Mouse (Mus musculus): ENCODE measurements around the gene Gm28048. TPM values are rescaled to one million over a fixed set of nuclear protein-coding genes. Genes with fewer than 3 reads are reported as not detected.
A peak's percentile ranks its signal among the peaks of the same experiment; 100 is the strongest.

Gm28048 gene
- total RNA-seq, 2 experiments from 2014 or later, result 14.2 to 25.6 TPM

GRCm38 (mm10) chr11:22991218-22991835 lies 9.4 kb upstream of the Gm28048 start:
- no peak for ATAC-seq (replicated peaks; ENCODE audit: low FRiP score, poor library complexity, severe bottlenecking)

GRCm38 (mm10) chr11:22990393-22991126 lies 8.7 kb upstream of the Gm28048 start, which contains the start of gene Cct4:
Gene Cct4, plus strand, starts transcription at chr11:22990519.
- ATAC-seq (replicated peaks; ENCODE audit: low FRiP score, poor library complexity, severe bottlenecking), result peak; percentile 94

DNA sequence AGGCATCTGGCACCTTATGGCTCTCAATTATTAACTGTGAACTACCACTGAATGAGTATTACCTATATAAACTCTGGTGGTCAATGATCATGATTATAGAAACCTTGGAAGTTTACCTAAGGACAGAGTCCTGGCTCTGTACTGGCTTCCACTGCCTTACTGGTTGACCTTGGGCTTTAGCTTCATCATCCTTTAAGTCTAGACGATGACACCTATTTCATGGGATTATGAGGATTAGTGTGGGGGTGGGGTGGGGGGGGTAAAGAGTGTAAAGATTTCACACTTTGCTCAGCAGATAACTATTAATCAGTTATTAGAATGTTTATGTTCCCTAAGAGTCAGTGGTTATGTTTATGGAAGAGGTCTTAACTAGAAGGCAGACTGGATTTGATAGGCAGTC lies 7.9 kb upstream of the Gm28048 start:
- no peak for ATAC-seq (replicated peaks; ENCODE audit: low FRiP score, poor library complexity, severe bottlenecking)

GRCm38 (mm10) chr11:22987357-22987756 lies 5.5 kb upstream of the Gm28048 start:
- ATAC-seq (replicated peaks; ENCODE audit: low FRiP score, poor library complexity, severe bottlenecking), result peak; percentile 51

- no peak for ATAC-seq (replicated peaks; ENCODE audit: low FRiP score, poor library complexity, severe bottlenecking)
Observed at GRCm38 (mm10) chr11:22985510-22985909, 3.6 kb upstream of the Gm28048 start.

DNA sequence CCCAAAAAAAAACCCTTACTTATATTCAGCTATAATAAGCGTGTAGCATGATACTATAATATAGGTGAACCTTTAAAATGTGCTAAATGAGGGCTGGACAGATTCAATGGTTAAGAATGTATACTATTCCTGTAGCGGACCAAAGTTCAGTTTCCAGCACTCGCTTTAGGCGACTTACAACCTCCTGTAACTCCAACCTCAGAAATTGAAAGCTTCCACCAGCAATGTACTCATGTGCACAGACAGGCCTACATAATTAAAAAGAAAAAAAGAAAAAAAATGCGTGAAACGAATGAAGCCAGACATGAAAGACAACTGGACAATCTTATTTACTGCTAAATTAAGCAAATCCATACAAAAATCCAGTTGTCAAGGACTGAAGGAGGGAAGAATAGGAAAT lies 956 bp upstream of the Gm28048 start:
- ATAC-seq (replicated peaks; ENCODE audit: low FRiP score, poor library complexity, severe bottlenecking), result no peak

DNA sequence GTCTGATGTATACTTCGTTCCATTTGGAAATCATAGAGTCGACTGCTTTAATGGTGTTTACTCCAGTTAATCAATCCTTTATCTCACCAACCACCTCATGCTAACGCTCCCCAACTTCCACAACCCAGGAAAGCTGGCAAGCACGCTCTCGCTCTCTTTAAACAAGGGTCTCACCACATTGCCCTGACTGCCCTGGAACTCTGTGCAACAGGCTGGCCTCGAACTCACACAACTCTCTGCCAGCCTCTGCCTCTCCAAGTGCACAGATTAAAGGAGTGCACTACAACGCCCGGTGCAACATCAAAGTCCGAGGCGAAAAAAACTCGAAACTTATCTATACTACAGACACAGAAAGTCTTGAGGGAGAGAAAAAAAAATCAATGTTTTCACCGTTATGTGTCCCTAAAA lies 343 bp downstream of the Gm28048 start:
- peak; percentile 44 for ATAC-seq (replicated peaks; ENCODE audit: low FRiP score, poor library complexity, severe bottlenecking)

DNA sequence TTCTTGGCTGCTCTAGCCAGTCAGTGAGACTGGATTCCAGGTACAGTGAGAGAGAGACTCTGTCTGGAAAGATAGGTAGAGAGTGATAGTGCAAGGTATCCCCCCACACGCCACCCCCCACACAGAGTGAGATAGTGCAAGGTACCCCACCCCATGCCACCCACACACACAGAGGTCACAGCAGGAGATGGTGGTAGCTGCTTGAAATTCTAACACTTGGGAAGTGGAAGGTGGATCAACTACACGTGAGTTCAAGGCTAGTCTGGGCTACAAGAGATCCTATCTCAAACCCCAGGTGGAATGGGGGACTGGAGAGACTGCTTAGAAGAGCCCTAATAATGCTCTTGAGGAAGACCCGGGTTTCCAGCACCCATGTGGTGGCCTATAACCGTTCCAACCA lies 849 bp downstream of the Gm28048 start:
- no peak for ATAC-seq (replicated peaks; ENCODE audit: low FRiP score, poor library complexity, severe bottlenecking)

DNA sequence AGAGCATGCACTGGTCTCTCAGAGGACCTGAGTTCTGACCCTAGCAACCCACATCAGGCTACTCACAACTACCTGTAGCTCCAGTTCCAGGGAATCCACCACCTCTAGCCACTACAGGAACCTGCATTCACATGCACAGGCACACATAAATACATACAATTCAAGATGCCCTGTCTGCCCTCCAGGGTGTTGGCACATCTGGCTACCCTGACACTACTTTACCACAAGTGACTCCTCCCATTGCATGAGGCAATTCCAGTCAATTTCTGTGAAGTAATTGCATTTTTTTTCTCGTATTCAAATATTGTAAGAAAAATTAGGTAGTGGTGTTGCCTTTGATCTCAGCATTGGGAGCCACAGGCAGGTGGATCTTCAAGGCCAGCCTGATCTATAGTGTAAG lies 2.7 kb downstream of the Gm28048 start:
- no peak for ATAC-seq (replicated peaks; ENCODE audit: low FRiP score, poor library complexity, severe bottlenecking)

DNA sequence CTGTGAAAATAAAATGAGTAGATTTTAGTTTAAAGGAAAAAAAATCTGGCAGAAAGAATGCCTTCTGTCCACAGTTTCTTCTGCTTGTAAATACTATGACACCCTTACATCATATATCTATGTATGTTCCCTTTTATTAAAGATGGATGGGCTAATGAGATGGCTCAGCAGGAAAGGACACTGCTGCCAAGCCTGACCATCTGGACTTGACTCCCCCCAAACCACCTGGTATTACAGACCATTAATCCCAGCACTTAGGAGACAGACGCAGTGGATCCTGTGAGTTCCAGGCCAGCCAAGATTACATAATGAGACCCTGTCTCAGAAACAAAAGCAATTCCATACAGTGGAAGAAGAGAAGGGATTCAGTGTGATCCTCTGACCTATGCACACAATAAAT lies 3.2 kb downstream of the Gm28048 start:
- no peak for ATAC-seq (replicated peaks; ENCODE audit: low FRiP score, poor library complexity, severe bottlenecking)

DNA sequence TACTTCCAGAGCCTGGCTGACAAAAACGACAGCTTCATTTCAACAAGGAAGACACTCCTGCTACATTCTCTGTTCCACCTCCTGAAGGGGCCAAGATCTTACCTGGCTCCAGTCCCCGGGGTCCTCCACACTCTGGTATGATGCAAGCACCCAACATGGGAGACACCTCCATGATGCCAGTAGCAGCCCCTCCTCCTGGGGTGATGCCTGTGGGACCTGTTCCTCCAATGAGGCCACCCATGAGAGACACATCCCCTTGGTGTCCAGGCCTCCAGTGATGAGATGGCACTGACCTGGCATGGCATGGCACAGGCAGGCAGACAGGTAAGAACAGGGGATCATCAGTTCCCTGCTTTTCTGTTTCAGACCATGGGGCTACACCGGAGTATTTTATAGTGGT lies 3.7 kb downstream of the Gm28048 start:
- ATAC-seq (replicated peaks; ENCODE audit: low FRiP score, poor library complexity, severe bottlenecking), result no peak

GRCm38 (mm10) chr11:22973599-22973998 lies 8.3 kb downstream of the Gm28048 start:
- ATAC-seq (replicated peaks; ENCODE audit: low FRiP score, poor library complexity, severe bottlenecking), result peak; percentile 27; the same call in 1 of the 2 replicates

GRCm38 (mm10) chr11:22972746-22973526 lies 9.0 kb downstream of the Gm28048 start:
- peak; percentile 75 for ATAC-seq (replicated peaks; ENCODE audit: low FRiP score, poor library complexity, severe bottlenecking)

GRCm38 (mm10) chr11:22971835-22972709 lies 9.8 kb downstream of the Gm28048 start, which contains the start of gene Zrsr1:
Gene Zrsr1, plus strand, starts transcription at chr11:22972005.
- ATAC-seq (replicated peaks; ENCODE audit: low FRiP score, poor library complexity, severe bottlenecking), result peak; percentile 76

DNA sequence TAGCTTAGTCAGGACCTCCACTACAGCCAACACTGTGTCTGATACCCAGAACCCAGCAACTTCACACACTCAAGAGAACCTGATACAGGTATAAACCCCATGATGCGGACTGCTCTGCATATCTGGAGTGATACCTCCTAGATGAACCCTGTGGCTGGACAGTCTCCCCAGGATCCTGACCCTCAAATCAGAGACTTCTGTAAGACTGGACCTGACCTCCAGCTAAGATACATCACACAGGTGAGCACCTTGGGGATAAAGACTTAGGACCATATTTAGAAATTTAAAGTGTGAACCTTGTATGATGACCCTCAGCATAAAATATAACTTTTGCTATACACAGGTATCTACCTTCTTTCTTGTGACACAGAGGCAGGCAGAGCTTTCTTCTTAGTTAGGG lies 11.3 kb downstream of the Gm28048 start:
- ATAC-seq (replicated peaks; ENCODE audit: low FRiP score, poor library complexity, severe bottlenecking), result no peak

GRCm38 (mm10) chr11:22969486-22969885 lies 12.4 kb downstream of the Gm28048 start:
- 0 out of 2 replicates have a peak, but pooled peaks have one; percentile 17 for ATAC-seq (replicated peaks; ENCODE audit: low FRiP score, poor library complexity, severe bottlenecking)

DNA sequence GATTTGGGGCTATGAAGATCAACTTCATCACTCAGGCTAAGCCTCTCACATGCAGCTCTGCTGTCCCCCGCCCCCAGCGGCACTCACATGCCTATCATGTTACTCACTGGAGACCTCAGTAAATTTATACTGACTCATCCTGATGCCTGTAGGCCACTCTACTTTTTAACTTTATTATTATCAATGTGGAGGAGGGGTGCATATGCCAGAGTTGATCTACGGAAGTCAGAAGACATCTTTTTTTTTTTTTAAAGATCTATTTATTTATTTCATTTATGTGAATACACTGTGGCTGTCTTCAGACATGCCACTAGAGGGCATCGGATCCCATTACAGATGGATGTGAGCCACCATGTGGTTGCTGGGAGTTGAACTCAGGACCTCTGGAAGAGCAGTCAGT lies 16.4 kb downstream of the Gm28048 start:
- ATAC-seq (replicated peaks; ENCODE audit: low FRiP score, poor library complexity, severe bottlenecking), result no peak

GRCm38 (mm10) chr11:22964401-22964800 lies 17.5 kb downstream of the Gm28048 start:
- no peak for ATAC-seq (replicated peaks; ENCODE audit: low FRiP score, poor library complexity, severe bottlenecking)

DNA sequence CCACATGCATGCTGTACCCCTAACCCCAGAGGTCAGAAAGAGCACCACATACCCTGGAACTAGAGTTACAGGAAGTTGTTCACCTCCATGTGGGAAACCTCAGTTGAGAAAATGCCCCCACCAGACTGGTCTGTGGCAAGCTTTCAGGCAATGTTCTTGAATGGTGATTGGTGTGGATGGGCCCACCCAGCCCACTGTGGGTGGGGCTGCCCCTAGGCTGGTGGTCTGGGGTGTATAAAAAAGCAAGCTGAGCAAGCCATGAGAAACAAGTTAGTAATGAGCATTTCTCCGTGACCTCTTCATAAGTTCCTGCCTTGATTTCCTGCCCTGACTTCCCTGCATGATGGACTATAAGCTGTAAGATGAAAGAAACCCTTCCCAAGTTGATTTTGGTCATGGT lies 19.8 kb downstream of the Gm28048 start:
- ATAC-seq (replicated peaks; ENCODE audit: low FRiP score, poor library complexity, severe bottlenecking), result no peak

All from erythroblast, adult 5-6 weeks (primary cell).